Mouse (Mus musculus): ENCODE measurements around the gene Spata45.

DNA sequence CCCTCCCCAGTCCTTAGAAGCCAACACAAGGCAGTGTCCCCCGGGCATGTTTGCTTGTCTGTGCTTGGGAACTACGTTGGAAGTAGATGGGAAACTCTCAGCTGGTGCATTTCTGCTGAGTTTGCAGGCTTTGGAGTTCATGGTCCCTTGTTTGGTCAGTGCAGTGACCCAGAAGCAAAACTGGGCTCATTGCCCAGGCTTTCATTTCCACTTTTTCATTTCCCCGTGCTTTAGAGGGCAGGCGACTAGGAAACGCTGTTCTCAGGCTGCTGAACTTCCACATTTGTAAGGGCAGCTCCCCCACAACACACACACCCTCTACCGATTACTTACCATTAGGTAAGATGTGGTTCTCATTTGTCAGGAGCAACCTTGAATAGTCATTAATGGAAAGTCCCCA lies 36.6 kb downstream of the Spata45 start:
- no peak for TF ChIP-seq CTCF (IDR thresholded peaks at IDR 0.05; ENCODE audit: low read depth)
- TF ChIP-seq EP300 (IDR thresholded peaks at IDR 0.05; ENCODE audit: low read depth) = no peak
